Mouse (Mus musculus) c-Kit-positive CD71-negative TER-119-negative erythroid progenitor cells, embryonic 14.5 days (primary cell): ENCODE data around the gene Acer3.

ENCODE experiments used
- DNase-seq: peaks from one replicate; pipeline ENCODE4 v3.0.0-alpha.2; 2013; ENCODE audit warnings: low read depth

Acer3 gene

DNA sequence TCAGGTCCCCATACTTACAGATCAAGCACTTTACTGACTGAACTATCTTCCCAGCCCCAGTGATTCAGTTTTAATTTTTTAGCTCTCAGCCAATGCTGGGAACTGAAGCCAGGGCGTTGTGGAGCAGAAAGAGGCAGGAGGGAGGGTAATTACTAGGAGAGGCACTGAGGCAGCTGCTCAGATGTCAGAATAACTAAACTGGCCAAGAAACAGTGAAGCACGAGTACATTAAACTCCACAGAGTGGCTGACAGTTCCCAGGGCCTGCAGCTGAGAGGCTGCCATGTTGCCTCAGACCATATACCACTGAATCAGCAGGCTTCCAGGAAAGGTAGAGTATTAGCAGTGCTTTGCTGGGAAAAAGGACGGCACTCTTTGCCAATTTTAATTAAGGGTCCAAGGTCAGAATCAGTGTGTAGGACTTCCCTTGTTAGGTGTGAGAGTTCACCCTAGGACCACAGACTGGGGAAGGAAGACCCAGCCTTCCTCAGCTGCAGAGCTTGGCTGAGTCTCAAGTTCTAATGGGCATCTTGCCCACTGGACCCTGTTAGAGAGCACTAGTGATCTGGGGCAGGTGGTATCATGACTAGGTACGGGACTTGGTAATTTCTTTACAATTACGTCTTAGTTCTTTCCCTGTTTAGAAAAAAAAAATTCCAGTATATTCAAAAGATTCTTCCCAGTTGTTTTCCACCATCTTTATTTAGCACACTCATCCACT is 11.8 kb upstream of the Acer3 start:
- no peak for DNase-seq

DNA sequence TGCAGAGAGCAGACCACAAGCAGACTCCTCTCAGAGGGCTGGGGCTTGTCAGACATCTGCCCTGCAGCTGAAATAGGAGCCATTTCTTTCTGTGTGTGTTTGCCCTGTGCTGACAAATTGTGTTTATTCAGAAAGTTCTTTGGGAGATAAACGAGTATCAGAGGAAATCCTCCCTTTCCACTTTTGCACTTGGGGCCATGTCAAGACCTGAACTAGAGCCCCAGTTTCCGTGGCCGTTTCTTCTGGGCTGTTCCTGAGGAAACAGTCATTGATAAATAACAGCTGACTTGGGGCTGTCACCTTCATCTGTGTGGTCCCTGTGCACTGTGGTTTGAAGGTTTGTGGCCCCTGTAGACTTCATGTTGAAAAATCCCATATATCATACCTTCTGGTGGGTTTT is 10.9 kb upstream of the Acer3 start:
- DNase-seq, result no peak

GRCm38 (mm10) chr7:98330375-98331002 is 9.5 kb upstream of the Acer3 start:
- no peak for DNase-seq

- no peak for DNase-seq
These were observed 8.8 kb upstream of the Acer3 start for GRCm38 (mm10) chr7:98329651-98330374.

GRCm38 (mm10) chr7:98328311-98328710 is 7.3 kb upstream of the Acer3 start:
- DNase-seq, result no peak

GRCm38 (mm10) chr7:98326051-98326450 is 5.0 kb upstream of the Acer3 start:
- DNase-seq, result no peak

DNA sequence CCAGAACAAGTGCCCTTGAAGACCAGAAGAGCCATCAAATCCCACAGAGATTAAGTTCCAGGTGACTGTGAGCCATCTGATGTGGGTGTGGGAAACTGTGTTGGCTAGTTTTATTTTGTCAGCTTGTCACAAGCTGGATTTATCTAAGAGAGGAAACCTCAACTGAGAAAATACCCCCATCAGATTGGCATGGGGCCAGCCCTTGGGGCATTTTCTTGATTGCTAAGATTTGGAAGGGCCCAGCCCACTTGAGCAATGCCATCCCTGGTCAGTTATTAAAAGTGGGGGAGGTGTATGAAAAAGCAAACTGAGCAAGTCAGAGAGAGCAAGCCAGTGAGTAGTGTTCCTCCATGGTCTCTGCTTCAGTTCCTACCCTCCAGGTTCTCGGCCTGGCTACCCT is 3.2 kb upstream of the Acer3 start:
- DNase-seq, result no peak

DNA sequence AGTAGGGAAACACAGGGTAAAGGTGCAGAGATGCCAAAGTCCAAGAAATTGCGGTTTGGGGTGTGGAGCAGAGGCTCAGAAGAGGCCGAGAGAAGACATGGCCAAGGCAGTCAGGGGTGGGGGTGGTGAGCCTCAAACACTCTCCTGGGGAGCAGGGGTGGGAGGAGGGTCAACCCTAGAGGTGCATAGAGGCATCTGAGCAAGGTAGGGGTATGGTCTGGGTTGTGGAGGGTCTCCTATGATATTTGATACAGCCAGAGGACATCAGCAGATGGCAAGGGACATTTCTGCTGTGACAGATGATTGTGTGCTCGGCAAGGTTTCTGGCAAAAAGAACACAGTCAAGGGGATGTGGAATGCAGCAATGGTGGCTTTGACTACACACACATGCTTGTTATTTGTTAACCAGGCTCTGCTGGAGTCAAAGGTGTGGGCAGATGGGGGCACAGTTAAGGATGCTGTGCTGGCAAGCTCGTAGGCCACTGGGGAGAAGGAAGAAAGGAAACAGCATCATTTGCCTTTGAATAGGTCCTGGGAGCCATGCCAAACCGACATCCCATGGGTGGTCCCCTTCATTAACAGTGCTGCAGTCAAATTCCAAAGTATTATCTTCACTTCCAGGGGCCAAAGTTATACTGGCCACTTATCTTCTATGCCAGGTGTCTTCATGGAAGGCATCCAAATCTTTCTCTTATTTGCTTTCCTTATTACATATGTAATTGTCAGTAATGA is 2.4 kb upstream of the Acer3 start:
- DNase-seq, result no peak

GRCm38 (mm10) chr7:98322415-98322814 is 1.4 kb upstream of the Acer3 start:
- DNase-seq, result no peak

DNA sequence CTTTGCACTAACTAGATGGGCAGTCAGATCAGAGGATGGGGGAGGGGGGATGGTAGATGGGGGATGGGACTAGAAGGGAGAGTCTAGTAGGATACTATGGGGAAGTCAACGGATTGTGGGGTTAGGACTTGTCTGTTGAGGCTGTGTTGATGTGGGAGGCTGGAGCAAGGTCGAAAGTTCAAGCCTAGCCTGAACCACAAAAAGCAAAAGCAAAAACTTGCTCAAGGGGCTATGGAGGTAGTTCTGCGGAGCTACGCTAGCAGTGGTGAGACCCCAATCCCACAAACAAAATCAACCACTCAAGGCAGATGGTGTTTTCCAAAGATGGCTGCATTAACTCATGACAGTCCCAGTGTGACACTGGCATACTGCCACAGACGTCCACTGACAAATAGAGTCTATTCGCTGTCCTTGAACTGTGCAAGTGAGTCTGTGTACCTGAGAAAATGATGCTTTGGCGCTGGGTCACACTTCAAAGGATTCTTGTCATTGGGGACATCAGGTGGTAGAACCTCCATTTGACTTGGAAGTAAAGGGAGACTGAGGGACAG is 927 bp downstream of the Acer3 start:
- DNase-seq, result no peak

DNA sequence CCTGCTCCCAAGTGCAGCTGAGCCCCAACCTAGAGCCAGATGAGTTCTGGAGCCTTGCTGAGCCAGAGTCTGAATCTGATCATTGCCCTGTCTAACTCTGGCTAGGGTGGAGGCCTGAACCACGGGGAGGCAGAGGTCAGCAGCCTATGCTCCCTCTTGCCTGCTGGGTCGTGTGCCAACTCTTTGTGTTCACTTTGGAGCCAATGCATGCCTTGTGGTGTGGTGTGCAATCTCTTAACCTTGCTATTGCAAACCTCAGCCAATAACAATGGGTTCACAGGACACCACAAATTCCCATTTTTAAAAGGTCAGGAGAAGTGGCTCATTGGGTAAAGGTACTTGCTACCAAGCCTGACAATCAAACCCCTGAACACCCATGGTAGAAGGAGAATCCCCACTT is 4.4 kb downstream of the Acer3 start:
- DNase-seq, result no peak

DNA sequence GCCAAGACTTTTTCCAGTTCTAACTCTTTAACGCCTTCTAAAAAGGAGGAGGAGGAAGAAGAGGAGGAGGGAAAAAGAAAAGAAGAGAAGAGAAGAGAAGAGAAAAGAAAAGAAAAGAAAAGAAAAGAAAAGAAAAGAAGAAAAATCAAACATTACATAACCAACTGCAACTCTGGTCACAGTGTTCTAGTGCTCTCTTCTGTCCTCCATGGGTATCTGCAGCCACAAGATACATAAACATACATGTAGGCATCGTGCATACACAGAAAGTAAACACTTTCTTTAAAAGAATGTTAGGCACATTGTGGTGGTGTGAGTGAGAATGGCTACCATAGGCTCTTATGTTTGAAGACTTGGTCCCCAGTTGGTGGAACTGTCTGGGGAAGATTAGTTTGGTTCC is 5.9 kb downstream of the Acer3 start:
- DNase-seq, result no peak

GRCm38 (mm10) chr7:98312185-98312920 is 8.7 kb downstream of the Acer3 start:
- DNase-seq, result no peak

GRCm38 (mm10) chr7:98310266-98310665 is 10.7 kb downstream of the Acer3 start:
- DNase-seq, result no peak

DNA sequence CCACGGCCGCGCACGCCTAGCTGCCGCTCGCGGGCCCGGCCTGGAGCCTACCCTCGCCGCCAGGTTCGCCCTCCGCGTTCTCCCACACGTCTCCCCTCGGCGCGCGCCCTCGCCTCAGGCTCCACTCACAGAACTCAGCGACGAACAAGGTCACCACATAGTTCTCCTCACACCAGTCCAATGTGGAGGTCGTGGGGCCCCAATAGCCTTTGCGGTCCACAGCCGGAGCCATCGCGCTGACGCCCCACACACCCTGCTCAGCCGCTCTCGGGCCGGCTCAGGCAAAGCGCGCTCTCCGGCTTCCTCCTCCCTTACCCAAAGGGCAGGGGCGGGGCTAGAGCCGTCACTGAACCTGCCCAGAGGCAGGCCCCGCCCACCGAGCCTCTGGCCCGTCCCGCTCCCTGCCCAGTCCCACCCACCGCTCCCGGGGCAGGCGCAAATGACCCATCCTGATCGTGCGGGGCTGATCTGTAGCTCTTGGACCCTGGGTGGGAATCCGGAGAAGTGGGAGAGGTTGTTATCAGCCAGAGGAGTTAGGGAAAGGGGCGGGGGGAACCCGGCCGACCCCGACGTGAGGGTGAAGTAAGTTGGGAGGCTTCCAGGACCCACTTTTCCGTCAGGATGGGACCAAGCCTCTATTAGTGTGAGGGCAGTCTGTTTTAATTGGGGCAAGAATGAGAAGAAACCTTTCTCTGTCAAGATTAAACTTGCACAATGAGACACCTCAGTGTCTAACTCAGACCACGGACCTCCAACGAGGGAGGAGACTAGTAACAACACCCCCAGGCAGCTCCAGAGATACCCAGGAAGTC is 11.6 kb downstream of the Acer3 start:
- DNase-seq, result peak; percentile 93

DNA sequence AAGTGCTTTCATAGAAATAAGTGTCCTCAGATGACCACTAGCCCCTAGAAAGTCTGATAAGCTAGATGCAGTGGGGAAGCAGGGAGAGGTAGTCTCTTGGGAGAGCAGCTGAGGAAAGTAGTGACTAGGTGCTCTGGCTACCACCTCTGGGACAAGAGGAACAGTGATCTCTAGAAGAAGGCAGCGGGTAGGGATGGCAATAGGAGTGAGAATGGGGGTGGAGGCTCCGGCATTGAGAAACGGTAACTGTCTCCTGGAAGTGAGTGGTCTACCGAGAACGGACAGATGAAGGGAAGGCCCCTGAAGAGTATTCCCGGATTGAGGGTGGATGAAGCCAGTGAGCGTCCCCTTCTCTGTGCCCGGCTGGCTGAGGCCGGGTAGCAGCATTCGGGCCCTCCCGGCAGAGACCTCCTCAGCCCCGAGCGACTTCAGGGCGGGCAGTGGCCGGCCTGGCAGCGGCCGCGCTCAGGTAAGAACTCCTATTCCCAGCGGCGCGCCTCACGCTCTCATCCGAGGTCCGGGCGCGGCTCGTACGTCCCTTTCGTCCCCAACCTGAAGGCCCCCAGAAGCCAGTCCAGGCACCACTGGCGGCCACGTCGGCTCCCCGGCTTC is 12.3 kb downstream of the Acer3 start:
- DNase-seq, result peak; percentile 19

DNA sequence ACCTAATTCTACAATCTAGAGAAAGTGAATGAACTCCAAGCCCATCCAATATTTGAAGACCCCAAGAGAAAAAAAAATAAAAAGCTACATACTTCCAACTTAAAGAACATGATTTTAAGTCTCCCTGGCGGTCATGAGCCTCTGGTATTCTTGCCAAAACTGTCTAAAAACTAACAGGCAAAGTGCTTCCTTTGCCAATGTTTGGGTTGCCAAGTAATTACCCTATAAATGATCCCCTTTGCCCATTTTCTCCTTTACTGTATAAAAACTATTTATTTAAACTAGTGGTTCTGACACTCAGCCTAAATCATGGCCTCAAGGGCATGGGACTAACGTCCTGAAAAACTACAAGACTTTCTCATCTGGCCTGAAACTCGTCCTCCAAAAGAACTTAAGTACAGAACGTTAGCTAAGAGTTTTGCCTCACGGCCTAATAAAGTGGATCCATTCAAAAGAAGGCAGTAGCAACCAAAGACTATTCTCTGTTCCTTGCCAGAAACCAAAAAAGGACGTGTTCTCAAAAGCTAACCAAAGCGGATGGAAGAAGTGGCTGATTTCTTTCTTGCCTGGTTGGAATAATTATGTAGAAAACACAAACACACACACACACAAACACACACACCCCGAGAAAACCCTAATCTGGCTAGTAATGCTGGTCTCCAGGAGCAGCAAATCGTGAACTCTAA is 12.9 kb downstream of the Acer3 start:
- DNase-seq, result no peak

DNA sequence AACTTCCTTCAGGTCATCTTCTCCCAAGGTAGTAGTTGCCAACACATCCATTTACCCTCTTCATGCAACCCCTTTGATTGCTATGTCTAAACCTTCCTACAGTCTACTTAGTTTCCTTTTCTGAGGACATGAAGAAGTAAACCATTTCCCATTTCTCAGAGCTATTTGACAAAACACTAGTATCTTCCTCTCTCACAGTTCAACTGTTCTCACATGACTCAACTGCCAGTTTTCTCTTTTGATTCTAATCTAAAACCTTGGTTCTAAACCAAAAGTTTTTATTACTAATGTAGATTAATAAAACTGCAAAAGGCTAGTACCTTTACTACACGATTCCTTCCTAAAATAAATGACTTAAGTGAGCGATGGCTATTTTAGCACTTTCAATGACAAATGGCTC is 13.6 kb downstream of the Acer3 start:
- peak; percentile 17 for DNase-seq

- DNase-seq, result no peak
These were observed 28.1 kb downstream of the Acer3 start for GRCm38 (mm10) chr7:98292901-98293300.

DNA sequence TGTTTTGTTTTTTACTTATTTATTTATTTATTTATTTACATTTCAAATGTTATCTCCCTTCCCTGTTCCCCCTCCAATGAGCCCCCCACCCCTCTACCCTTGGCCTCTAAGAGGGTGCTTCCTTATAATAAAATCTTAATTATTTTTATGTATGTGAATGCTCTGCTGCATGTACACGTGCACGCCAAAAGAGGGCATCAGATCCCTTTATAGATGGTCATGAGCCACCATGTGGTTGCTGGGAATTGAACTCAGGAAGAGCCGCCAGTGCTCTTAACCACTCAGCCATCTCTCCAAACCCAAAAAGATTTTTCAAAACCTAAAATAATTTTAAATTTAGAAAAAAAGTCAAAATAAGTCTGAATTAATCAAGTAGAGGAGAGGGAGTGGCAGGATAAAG is 31.4 kb downstream of the Acer3 start:
- DNase-seq, result no peak
